Mouse (Mus musculus) left cerebral cortex, postnatal 4 days (tissue): ENCODE results near the gene Adam29. TPM values are rescaled to one million over a fixed set of nuclear protein-coding genes. Genes with fewer than 3 reads are reported as not detected.
A peak's percentile ranks its signal among the peaks of the same experiment; 100 is the strongest.

Source experiments
- DNase-seq: peaks from one replicate; pipeline ENCODE4 v3.0.0-alpha.2; 2022
- intact Hi-C: fragments of 180-260 bp; cut with DNase I; formaldehyde crosslinking; loops from one replicate; pipeline ENCODE4 v1.15.1; 2025
- total RNA-seq, 2 experiments: library from RNA; stranded (reverse); gene quantifications; 2 replicates each; pipeline ENCODE4 v1.2.3; 2021

The Adam29 gene
- total RNA-seq = not detected

GRCm38 (mm10) chr8:55906848-55907247, at the start of gene Adam29:
Adam29 (minus strand) TSS chr8:55906948.
- no peak for DNase-seq
- intact Hi-C loops = no loop called here

GRCm38 (mm10) chr8:55940526-55940880, 33.8 kb upstream of the Adam29 start:
- peak; percentile 27 for DNase-seq
- intact Hi-C loops = no loop called here

GRCm38 (mm10) chr8:55939870-55940525, 33.2 kb upstream of the Adam29 start, which contains the start of gene Glra3:
Glra3 (plus strand) TSS chr8:55940460.
- DNase-seq = peak; percentile 72
- intact Hi-C loops = no loop called here

Other genes with a start within 250 kb of the Adam29 start
- 1 to 10 TPM; 4.0 to 6.2 TPM for gene Glra3, start 33.5 kb upstream of the Adam29 start, total RNA-seq